Comparison of ENCODE assay signal across 11 mouse cellular contexts in genomic region chr9:34992201-34992600, GRCm38 (mm10).
A peak's percentile ranks its signal among the peaks of the same experiment; 100 is the strongest.
DNase-seq lines count a peak whose midpoint lies in the region; ATAC-seq and TF ChIP-seq lines count a peak whose summit lies in the region.
"Had no signal": no experiment of that assay in that cellular context is flagged by ENCODE, and none has a peak within 500 bp of the region (broad histone marks: within the 10 kb centered on the region; RNA-seq: fewer than 3 reads in every experiment).

No protein-coding gene starts in this region.

- no peak for TF ChIP-seq CTCF in gastrocnemius, adult 2 months (IDR thresholded peaks at IDR 0.05)
- TF ChIP-seq CTCF in stomach, postnatal 0 days (IDR thresholded peaks at IDR 0.05; ENCODE audit: low read depth): no peak

- H3K9me3 ChIP-seq in stomach, embryonic 16.5 days (replicated peaks; ENCODE audit: control insufficient read depth, low read length): no peaks in the 10 kb centered on the region
- no peaks in the 10 kb centered on the region for H3K9me3 ChIP-seq in stomach, postnatal 0 days (ENCODE audit: control insufficient read depth, low read length)
- H3K9me3 ChIP-seq in kidney, embryonic 16.5 days (ENCODE audit: low read length): no peaks in the 10 kb centered on the region
- no peaks in the 10 kb centered on the region for H3K9me3 ChIP-seq in forebrain, embryonic 11.5 days (ENCODE audit: control insufficient read depth, low read length)

- H3K4me1 ChIP-seq in stomach, embryonic 16.5 days (ENCODE audit: control insufficient read depth, insufficient read depth, low read length): peaks cover 6% of the 10 kb centered on the region; the same call in 1 of the 2 replicates
- peaks cover 3% of the 10 kb centered on the region; the same call in 1 of the 2 replicates for H3K4me1 ChIP-seq in stomach, postnatal 0 days (replicated peaks; ENCODE audit: control insufficient read depth, insufficient read depth)
- H3K4me1 ChIP-seq in kidney, embryonic 16.5 days (ENCODE audit: insufficient read depth, low read length): peaks cover 36% of the 10 kb centered on the region
- peaks cover 11% of the 10 kb centered on the region; the same call in 1 of the 2 replicates for H3K4me1 ChIP-seq in forebrain, embryonic 11.5 days (replicated peaks; ENCODE audit: control insufficient read depth, insufficient read depth, low read length)

- peak overlapping the region; percentile 81 for H3K27ac ChIP-seq in gastrocnemius, adult 2 months
- peak overlapping the region; percentile 22; the same call in 1 of the 2 replicates for H3K27ac ChIP-seq in stomach, embryonic 16.5 days (ENCODE audit: low read length)
- no peak overlapping the region for H3K27ac ChIP-seq in stomach, postnatal 0 days (replicated peaks)
- H3K27ac ChIP-seq in kidney, embryonic 16.5 days (ENCODE audit: low read length): peak overlapping the region; percentile 26
- no peak overlapping the region for H3K27ac ChIP-seq in forebrain, embryonic 11.5 days (ENCODE audit: low read depth, low read length)

- no peak for DNase-seq in gastrocnemius, adult 2 months
- no peak for DNase-seq in gastrocnemius, postnatal 10 days
- DNase-seq in stomach, postnatal 0 days (ENCODE audit: low spot score): no peak
- no peak for DNase-seq in forebrain, embryonic 11.5 days (ENCODE audit: low spot score)
- no peak for DNase-seq in urinary bladder, adult 2 months (ENCODE audit: low spot score)
- DNase-seq: cerebellum, postnatal 10 days; right cerebral cortex, adult 18-20 months had no signal

- ATAC-seq in stomach, embryonic 16.5 days (ENCODE audit: insufficient read depth, low FRiP score): peak; percentile 50; the same call in 1 of the 2 replicates
- no peak for ATAC-seq in stomach, postnatal 0 days (ENCODE audit: low FRiP score, low TSS enrichment)
- ATAC-seq in kidney, embryonic 16.5 days (ENCODE audit: low FRiP score, low TSS enrichment): 0 out of 2 replicates have a peak, but pooled peaks have one; percentile 6
- no peak for ATAC-seq in frontal cortex, adult (ENCODE audit: low TSS enrichment)
- no peak for ATAC-seq in forebrain, embryonic 11.5 days (replicated peaks; ENCODE audit: low FRiP score)
- ATAC-seq: forebrain, embryonic 16.5 days had no signal

- no peak overlapping the region for H3K4me3 ChIP-seq in gastrocnemius, adult 2 months
- no peak overlapping the region for H3K4me3 ChIP-seq in stomach, embryonic 16.5 days (replicated peaks; ENCODE audit: low read length)
- no peak overlapping the region for H3K4me3 ChIP-seq in stomach, postnatal 0 days (ENCODE audit: low read depth, low read length)
- H3K4me3 ChIP-seq in kidney, embryonic 16.5 days (ENCODE audit: low read length): no peak overlapping the region
- H3K4me3 ChIP-seq in forebrain, embryonic 11.5 days (ENCODE audit: low read depth, low read length): no peak overlapping the region

- intact Hi-C loops in gastrocnemius, adult 2 months (cut with DNase I): loop anchor here (5.0 kb wide), 1 partner anchor 125 kb away; the partner anchor contains the start of gene St3gal4

- no peaks in the 10 kb centered on the region for H3K36me3 ChIP-seq in stomach, embryonic 16.5 days (ENCODE audit: control insufficient read depth, insufficient read depth, low read length)
- no peaks in the 10 kb centered on the region for H3K36me3 ChIP-seq in stomach, postnatal 0 days (ENCODE audit: control insufficient read depth, insufficient read depth, low read length)
- no peaks in the 10 kb centered on the region for H3K36me3 ChIP-seq in kidney, embryonic 16.5 days (ENCODE audit: insufficient read depth, low read length)
- no peaks in the 10 kb centered on the region for H3K36me3 ChIP-seq in forebrain, embryonic 11.5 days (ENCODE audit: control insufficient read depth, insufficient read depth, low read length)

- H3K27me3 ChIP-seq in stomach, embryonic 16.5 days (ENCODE audit: control insufficient read depth, insufficient read depth, low read length): no peaks in the 10 kb centered on the region; the same call in 1 of the 2 replicates
- H3K27me3 ChIP-seq in stomach, postnatal 0 days (ENCODE audit: control insufficient read depth, insufficient read depth, low read length): no peaks in the 10 kb centered on the region
- H3K27me3 ChIP-seq in kidney, embryonic 16.5 days (ENCODE audit: insufficient read depth, low read length): no peaks in the 10 kb centered on the region
- H3K27me3 ChIP-seq in forebrain, embryonic 11.5 days (ENCODE audit: control insufficient read depth, insufficient read depth, low read length): no peaks in the 10 kb centered on the region

- no peak overlapping the region for H3K4me2 ChIP-seq in stomach, embryonic 16.5 days (ENCODE audit: low read depth, low read length)
- no peak overlapping the region for H3K4me2 ChIP-seq in stomach, postnatal 0 days (replicated peaks; ENCODE audit: low read depth)
- H3K4me2 ChIP-seq in kidney, embryonic 16.5 days (replicated peaks; ENCODE audit: low read depth, low read length): no peak overlapping the region
- no peak overlapping the region for H3K4me2 ChIP-seq in forebrain, embryonic 11.5 days (ENCODE audit: low read depth, low read length, severe bottlenecking)

- 24% methylated on average over 4 of the region's 4 CpGs for WGBS in stomach, embryonic 16.5 days
- WGBS in stomach, postnatal 0 days: 28% methylated on average over 4 of the region's 4 CpGs
- WGBS in kidney, embryonic 16.5 days: 27% methylated on average over 4 of the region's 4 CpGs
- WGBS in forebrain, embryonic 11.5 days: 42% methylated on average over 4 of the region's 4 CpGs

- TF ChIP-seq EP300 in stomach, postnatal 0 days (optimal IDR thresholded peaks at IDR 0.05): no peak

- no peak overlapping the region for H3K9ac ChIP-seq in stomach, embryonic 16.5 days (ENCODE audit: low read length)
- no peak overlapping the region for H3K9ac ChIP-seq in stomach, postnatal 0 days (ENCODE audit: low read length)
- H3K9ac ChIP-seq in kidney, embryonic 16.5 days (replicated peaks; ENCODE audit: low read length): no peak overlapping the region; the same call in 1 of the 2 replicates
- H3K9ac ChIP-seq in forebrain, embryonic 11.5 days (ENCODE audit: low read length): no peak overlapping the region

Comparison
In these comparisons a context has a peak if more than half of its experiments do, and no peak if none do; other contexts are left out.
1. H3K27ac ChIP-seq: peak in gastrocnemius, adult 2 months (single experiment), stomach, embryonic 16.5 days (single experiment) and kidney, embryonic 16.5 days (single experiment); none in stomach, postnatal 0 days (single experiment) and forebrain, embryonic 11.5 days (single experiment).
2. ATAC-seq: peak in stomach, embryonic 16.5 days (single experiment) and kidney, embryonic 16.5 days (single experiment); none in stomach, postnatal 0 days (single experiment), frontal cortex, adult (single experiment) and forebrain, embryonic 11.5 days (single experiment).